Mouse (Mus musculus) embryonic facial prominence, embryonic 14.5 days (tissue): ENCODE measurements around the gene Rsph1. TPM values are rescaled to one million over a fixed set of nuclear protein-coding genes. Genes with fewer than 3 reads are reported as not detected.
A peak's percentile ranks its signal among the peaks of the same experiment; 100 is the strongest.

ENCODE experiments used
- ATAC-seq: fragments of 200-750 bp; cut with Nextera tagmentation; 2 replicates; pipeline ENCODE4 v1.8.0; 2017; ENCODE audit warnings: low read depth, moderate number of reproducible peaks, moderate TSS enrichment
- DNase-seq: peaks from one replicate; pipeline ENCODE4 v3.0.0-alpha.2; 2015; ENCODE audit warnings: low spot score
- H3K27ac ChIP-seq: fragments of 300-500 bp; sonication (generic); replicated peaks from 2 replicates; pipeline ENCODE4 v1.5.1; 2014; ENCODE audit warnings: low read depth, mild to moderate bottlenecking, low read length, moderate library complexity
- H3K27me3 ChIP-seq: fragments of 300-500 bp; sonication (generic); replicated peaks from 2 replicates; pipeline ENCODE4 v1.6.1; 2014; ENCODE audit warnings: low read length; ENCODE audit not compliant: control insufficient read depth, insufficient read depth
- H3K36me3 ChIP-seq: fragments of 300-500 bp; sonication (generic); 2 replicates; pipeline ENCODE4 v1.6.1; 2014; ENCODE audit warnings: low read length, mixed read lengths; ENCODE audit not compliant: control insufficient read depth, insufficient read depth
- H3K4me1 ChIP-seq: fragments of 300-500 bp; sonication (generic); 2 replicates; pipeline ENCODE4 v1.6.1; 2014; ENCODE audit warnings: antibody characterized with exemption, low read length; ENCODE audit not compliant: control insufficient read depth, insufficient read depth
- H3K4me2 ChIP-seq: fragments of 300-500 bp; sonication (generic); 2 replicates; pipeline ENCODE4 v1.6.1; 2014; ENCODE audit warnings: low read depth, mild to moderate bottlenecking, low read length, moderate library complexity, mixed read lengths
- H3K4me3 ChIP-seq: fragments of 300-500 bp; sonication (generic); 2 replicates; pipeline ENCODE4 v1.5.1; 2014; ENCODE audit warnings: low read depth, mild to moderate bottlenecking, low read length
- H3K9ac ChIP-seq: fragments of 300-500 bp; sonication (generic); 2 replicates; pipeline ENCODE4 v1.6.1; 2014; ENCODE audit warnings: low read depth, mild to moderate bottlenecking, low read length, moderate library complexity, mixed read lengths
- H3K9me3 ChIP-seq: fragments of 300-500 bp; sonication (generic); 2 replicates; pipeline ENCODE4 v1.6.1; 2016; ENCODE audit warnings: low read length; ENCODE audit not compliant: control insufficient read depth
- WGBS: fragments of 180-500 bp; shearing (Covaris S2); extraction: QIAGEN DNeasy Blood & Tissue Kit; methylation state at CpG from one replicate; pipeline ENCODE4 v1.1.7; 2014; 5-methylcytosine and 5-hydroxymethylcytosine counted together
- polyA plus RNA-seq: library from polyadenylated mRNA; unstranded; fragments of >200 nt; fragmentation: Nextera tagmentation; extraction: Ambion mirVana; gene quantifications from 2 replicates; pipeline ENCODE4 v1.2.1, GENCODE M21; 2014

Rsph1 gene
- polyA plus RNA-seq, 1 experiment from 2014 or later = 7.8 TPM

GRCm38 (mm10) chr17:31318906-31319767 is 42.0 kb upstream of the Rsph1 start:
- Histone ChIP-seq H3K4me1 (no peaks in the 10 kb centered on the region), H3K9me3 (no peaks in the 10 kb centered on the region), H3K27me3 (no peaks in the 10 kb centered on the region), H3K36me3 (no peaks in the 10 kb centered on the region), H3K27ac (no peak overlapping the region), H3K4me3 (no peak overlapping the region), H3K4me2 (no peak overlapping the region), H3K9ac (no peak overlapping the region)
- 89% methylated on average over 19 of the region's 19 CpGs for WGBS
- DNase-seq (no peak), ATAC-seq (no peak)

DNA sequence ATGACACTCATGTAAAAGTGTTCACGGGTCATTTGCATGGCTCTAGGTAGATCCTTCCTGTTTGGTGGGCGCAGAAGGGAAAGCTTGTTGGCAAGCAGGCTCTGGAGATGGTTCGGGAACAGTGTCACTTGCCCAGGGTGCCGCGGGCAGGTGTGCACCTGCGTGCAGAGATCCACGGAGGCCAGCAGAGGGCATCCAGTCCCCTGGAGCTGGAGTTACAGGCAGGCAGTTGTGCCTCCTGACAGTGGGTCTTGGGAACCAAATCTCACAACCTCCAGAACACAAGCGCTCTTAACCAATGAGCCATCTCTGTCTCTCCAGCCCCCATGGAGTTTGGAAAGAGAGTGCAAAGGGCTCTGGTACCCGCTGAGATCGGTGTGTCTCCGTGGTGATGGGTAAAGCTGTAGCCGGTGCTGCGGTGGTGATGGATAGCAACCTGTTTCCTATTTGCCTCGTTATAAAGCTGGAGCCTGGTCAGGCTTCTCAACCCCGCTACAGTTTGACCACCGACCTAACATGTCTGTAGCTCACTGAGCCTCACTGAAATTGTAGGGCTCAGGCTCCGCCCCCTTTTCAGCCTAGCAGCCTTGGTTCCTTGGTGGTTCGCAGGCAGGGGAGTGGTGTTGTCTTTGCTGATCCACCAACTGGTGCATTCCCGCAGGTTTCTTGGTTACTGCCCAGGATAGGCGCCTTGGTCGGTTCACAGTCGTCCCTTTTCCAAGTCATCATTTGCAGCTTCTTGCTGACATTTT is 40.5 kb upstream of the Rsph1 start:
- H3K36me3 ChIP-seq = no peaks in the 10 kb centered on the region
- no peak overlapping the region for H3K9ac ChIP-seq
- no peaks in the 10 kb centered on the region for H3K4me1 ChIP-seq
- ATAC-seq = no peak
- no peak overlapping the region for H3K27ac ChIP-seq
- no peaks in the 10 kb centered on the region for H3K9me3 ChIP-seq
- H3K27me3 ChIP-seq = no peaks in the 10 kb centered on the region
- no peak for DNase-seq
- 49% methylated on average over 22 of the region's 22 CpGs for WGBS
- H3K4me2 ChIP-seq = no peak overlapping the region
- H3K4me3 ChIP-seq = no peak overlapping the region

- Histone ChIP-seq H3K27ac (no peak overlapping the region), H3K9ac (no peak overlapping the region), H3K4me3 (no peak overlapping the region), H3K4me1 (no peaks in the 10 kb centered on the region), H3K4me2 (no peak overlapping the region), H3K36me3 (no peaks in the 10 kb centered on the region), H3K9me3 (no peaks in the 10 kb centered on the region), H3K27me3 (no peaks in the 10 kb centered on the region)
- ATAC-seq (no peak), DNase-seq (no peak)
- 87% methylated on average over 3 of the region's 3 CpGs for WGBS
These were observed 39.8 kb upstream of the Rsph1 start for GRCm38 (mm10) chr17:31316998-31317397.

- WGBS = 69% methylated on average over 6 of the region's 6 CpGs
- Histone ChIP-seq H3K27ac (no peak overlapping the region), H3K9ac (no peak overlapping the region), H3K4me1 (no peaks in the 10 kb centered on the region), H3K36me3 (no peaks in the 10 kb centered on the region), H3K4me3 (no peak overlapping the region), H3K4me2 (no peak overlapping the region), H3K27me3 (no peaks in the 10 kb centered on the region), H3K9me3 (no peaks in the 10 kb centered on the region)
- ATAC-seq (no peak), DNase-seq (no peak)
These were observed 38.8 kb upstream of the Rsph1 start for GRCm38 (mm10) chr17:31315993-31316392.

DNA sequence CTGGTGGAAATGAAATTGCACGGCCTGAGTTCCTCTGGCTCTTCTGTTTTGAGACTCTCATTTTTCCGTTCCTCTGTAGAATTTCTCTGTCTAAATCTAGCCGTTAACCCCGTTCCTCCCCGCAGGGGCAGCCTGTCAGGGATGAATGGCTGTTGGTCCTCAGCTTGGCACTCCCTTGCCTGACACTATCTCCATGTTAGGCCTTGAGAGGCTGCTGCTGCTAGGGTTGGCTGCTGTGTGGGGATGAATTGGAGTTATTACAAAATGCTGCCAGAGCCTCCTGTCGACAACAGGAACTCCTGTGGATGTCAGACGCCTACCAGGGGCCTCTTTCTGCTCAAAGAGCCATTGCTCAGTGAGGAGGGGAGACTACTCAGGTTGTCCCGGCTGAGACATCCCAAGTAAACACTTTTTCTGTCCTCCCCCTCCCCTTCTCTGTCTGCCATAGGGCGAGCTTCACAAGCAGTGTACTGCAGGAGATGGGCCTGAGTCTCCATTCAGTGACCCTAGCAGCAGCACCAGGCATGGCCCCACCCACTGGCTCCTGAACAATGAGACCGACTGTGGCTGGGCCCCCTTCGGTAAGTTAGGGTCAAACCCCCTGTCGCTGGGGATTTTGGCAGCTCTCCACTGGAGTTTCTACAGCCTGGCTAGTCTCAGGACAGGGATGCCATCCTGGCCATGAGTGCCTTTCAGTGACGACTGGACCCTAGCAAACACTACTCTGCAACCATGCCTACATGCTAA is 38.0 kb upstream of the Rsph1 start:
- WGBS = 35% methylated on average over 13 of the region's 13 CpGs
- no peaks in the 10 kb centered on the region for H3K27me3 ChIP-seq
- no peak overlapping the region for H3K4me3 ChIP-seq
- no peaks in the 10 kb centered on the region for H3K4me1 ChIP-seq
- H3K9me3 ChIP-seq = no peaks in the 10 kb centered on the region
- 0 out of 2 replicates have a peak, but pooled peaks have one; percentile 50 for ATAC-seq
- no peaks in the 10 kb centered on the region for H3K36me3 ChIP-seq
- H3K9ac ChIP-seq = no peak overlapping the region
- no peak for DNase-seq
- no peak overlapping the region for H3K27ac ChIP-seq
- no peak overlapping the region for H3K4me2 ChIP-seq

- no peaks in the 10 kb centered on the region for H3K27me3 ChIP-seq
- DNase-seq (no peak), ATAC-seq (no peak)
- no peak overlapping the region for H3K9ac ChIP-seq
- no peak overlapping the region for H3K4me3 ChIP-seq
- H3K9me3 ChIP-seq = no peaks in the 10 kb centered on the region
- no peak overlapping the region for H3K27ac ChIP-seq
- no peak overlapping the region for H3K4me2 ChIP-seq
- peaks cover 7% of the 10 kb centered on the region for H3K4me1 ChIP-seq
- WGBS = 69% methylated on average over 9 of the region's 10 CpGs
- H3K36me3 ChIP-seq = no peaks in the 10 kb centered on the region
These were observed 35.5 kb upstream of the Rsph1 start for GRCm38 (mm10) chr17:31312648-31313047.

DNA sequence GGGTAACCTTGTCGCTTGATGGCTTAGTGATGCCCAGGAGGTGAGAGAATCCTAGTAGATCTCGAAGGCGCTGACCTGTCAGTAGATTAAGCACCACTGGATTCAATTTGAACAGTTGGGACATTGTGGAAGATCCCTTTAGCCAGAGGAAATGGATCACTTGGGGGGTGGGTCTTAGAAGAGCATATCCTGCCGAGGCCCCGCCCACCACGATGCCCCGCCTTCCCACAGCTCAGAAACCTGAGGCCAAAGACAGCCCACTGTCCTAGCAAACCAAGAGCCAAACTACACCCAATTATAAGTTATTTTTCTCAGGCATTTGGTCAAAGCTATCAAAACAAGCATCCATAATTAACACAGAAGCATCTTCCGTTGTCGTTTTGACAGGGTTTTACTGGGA is 33.9 kb upstream of the Rsph1 start:
- Histone ChIP-seq H3K4me3 (no peak overlapping the region), H3K9me3 (no peaks in the 10 kb centered on the region), H3K9ac (no peak overlapping the region), H3K4me2 (no peak overlapping the region), H3K36me3 (no peaks in the 10 kb centered on the region), H3K27me3 (no peaks in the 10 kb centered on the region), H3K27ac (no peak overlapping the region), H3K4me1 (peaks cover 7% of the 10 kb centered on the region)
- DNase-seq = no peak
- 80% methylated on average over 9 of the region's 9 CpGs for WGBS
- no peak for ATAC-seq

DNA sequence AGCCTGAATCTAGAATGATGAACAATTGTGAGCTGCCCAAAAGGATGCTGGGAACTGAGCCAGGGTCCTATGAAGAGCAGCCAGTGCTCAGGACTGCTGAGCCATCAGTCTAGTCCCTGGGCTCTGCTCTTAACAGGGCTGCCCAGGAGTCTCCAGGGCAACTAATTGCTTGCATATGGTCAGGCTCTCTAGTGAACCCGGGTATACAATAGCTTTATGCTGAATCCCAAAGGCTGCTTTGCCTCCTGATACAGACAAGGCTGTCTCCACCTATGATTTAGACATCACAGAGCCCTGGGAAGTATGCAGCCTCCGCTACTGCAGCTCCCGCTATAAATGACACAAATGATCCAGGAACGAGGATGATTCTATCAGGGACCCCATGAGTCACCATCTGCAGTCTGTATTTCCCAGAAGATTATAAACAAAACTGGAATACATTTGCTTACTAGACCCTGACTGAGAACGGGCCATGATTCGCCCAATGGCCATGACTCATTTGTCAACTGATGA is 32.2 kb upstream of the Rsph1 start:
- no peak overlapping the region for H3K9ac ChIP-seq
- DNase-seq = peak; percentile 42
- no peak overlapping the region for H3K4me2 ChIP-seq
- peak; percentile 53; the same call in 1 of the 2 replicates for ATAC-seq
- H3K27ac ChIP-seq = no peak overlapping the region
- peaks cover 7% of the 10 kb centered on the region for H3K4me1 ChIP-seq
- H3K36me3 ChIP-seq = no peaks in the 10 kb centered on the region
- no peaks in the 10 kb centered on the region for H3K9me3 ChIP-seq
- no peak overlapping the region for H3K4me3 ChIP-seq
- H3K27me3 ChIP-seq = no peaks in the 10 kb centered on the region
- WGBS = 39% methylated on average over 6 of the region's 6 CpGs
